In genomic region chr6:121151732-121152131, GRCm38 (mm10) we compare ENCODE assay signal across 8 mouse cellular contexts. TPM values are rescaled to one million over a fixed set of nuclear protein-coding genes. Genes with fewer than 3 reads are reported as not detected.
A peak's percentile ranks its signal among the peaks of the same experiment; 100 is the strongest.
DNase-seq lines count a peak whose midpoint lies in the region; ATAC-seq and TF ChIP-seq lines count a peak whose summit lies in the region.

No protein-coding gene starts in this region.

- no peak for TF ChIP-seq POLR2A in thymus, adult 2 months (IDR thresholded peaks at IDR 0.05; ENCODE audit: control insufficient read depth, extremely low read depth, insufficient read depth, low read length, poor library complexity)

- DNase-seq in adipocyte (ENCODE audit: low spot score): peak; percentile 95
- peak; percentile 83 for DNase-seq in adrenal gland, postnatal 25 days
- DNase-seq in heart, postnatal 25 days (ENCODE audit: low spot score): peak; percentile 56
- DNase-seq in liver, postnatal 0 days: peak; percentile 80
- no peak for DNase-seq in neural tube, embryonic 10.5 days (ENCODE audit: extremely low spot score, low spot score)
- no peak for DNase-seq in thymus, adult 2 months
- no peak for DNase-seq in urinary bladder, postnatal 25 days (ENCODE audit: low spot score)
- DNase-seq in cerebellum, adult 9-10 months: no peak

- no peak overlapping the region for H3K4me3 ChIP-seq in liver, postnatal 0 days (ENCODE audit: low read depth, low read length)
- H3K4me3 ChIP-seq in thymus, adult 2 months (ENCODE audit: control insufficient read depth, insufficient read depth, low read length): no peak overlapping the region

- peak; percentile 99 for ATAC-seq in liver, postnatal 0 days

- no peaks in the 10 kb centered on the region for H3K36me3 ChIP-seq in liver, postnatal 0 days (replicated peaks; ENCODE audit: insufficient read depth, low read length)
- no peaks in the 10 kb centered on the region for H3K36me3 ChIP-seq in thymus, adult 2 months (ENCODE audit: control insufficient read depth, insufficient read depth, low read length)

- peak overlapping the region; percentile 18; the same call in 1 of the 2 replicates for H3K27ac ChIP-seq in liver, postnatal 0 days (ENCODE audit: low read depth)
- H3K27ac ChIP-seq in thymus, adult 2 months (ENCODE audit: control insufficient read depth, insufficient read depth, low read length): no peak overlapping the region

- no peaks in the 10 kb centered on the region for H3K27me3 ChIP-seq in liver, postnatal 0 days (ENCODE audit: insufficient read depth, low read length)
- no peaks in the 10 kb centered on the region for H3K27me3 ChIP-seq in thymus, adult 2 months (ENCODE audit: control insufficient read depth, insufficient read depth, low read length)

- intact Hi-C loops in heart, postnatal 25 days (cut with DNase I): no loop called here

- no peak overlapping the region for H3K9ac ChIP-seq in liver, postnatal 0 days (replicated peaks)

- H3K4me2 ChIP-seq in liver, postnatal 0 days (ENCODE audit: low read depth, low read length): no peak overlapping the region

- no peaks in the 10 kb centered on the region for H3K9me3 ChIP-seq in liver, postnatal 0 days (ENCODE audit: low read length)

- 60% methylated on average over 6 of the region's 6 CpGs for WGBS in liver, postnatal 0 days (ENCODE audit: insufficient replicate concordance)
- 88% methylated on average over 6 of the region's 6 CpGs for WGBS in thymus, adult 2 months

- H3K4me1 ChIP-seq in liver, postnatal 0 days (ENCODE audit: insufficient read depth): peaks cover 2% of the 10 kb centered on the region; the same call in 1 of the 2 replicates
- no peaks in the 10 kb centered on the region for H3K4me1 ChIP-seq in thymus, adult 2 months (replicated peaks; ENCODE audit: control insufficient read depth, insufficient read depth, low read length)

- no peak for TF ChIP-seq CTCF in liver, postnatal 0 days (IDR thresholded peaks at IDR 0.05; ENCODE audit: low read depth)
- no peak for TF ChIP-seq CTCF in thymus, adult 2 months (IDR thresholded peaks at IDR 0.05; ENCODE audit: borderline replicate concordance, control insufficient read depth, extremely low read depth, insufficient read depth, low read length, poor library complexity)

- TF ChIP-seq EP300 in liver, postnatal 0 days (IDR thresholded peaks at IDR 0.05; ENCODE audit: low read depth): peak; percentile 51; the same call in 1 of the 2 replicates

RNA-seq across cellular contexts. Expression of gene Mical3, which starts 20.9 kb away (rescaled TPM):
- 65.9 and 72.6 TPM in 2 replicates for total RNA-seq in adrenal gland, postnatal 25 days (2021)
- total RNA-seq in heart, postnatal 25 days (2021): 100 to 1,000 TPM; 123 to 140 TPM
- 4.0 and 4.5 TPM in 2 replicates for polyA plus RNA-seq in liver, postnatal 0 days (2015; fragmentation: Nextera tagmentation; extraction: Ambion mirVana)
- polyA plus RNA-seq in thymus, adult 2 months (2012; rRNA removed): 16.2 TPM in 2 replicates

RNA-seq across cellular contexts. Expression of gene Pex26, which starts 31.7 kb away (rescaled TPM):
- total RNA-seq in adrenal gland, postnatal 25 days (2021): 16.1 and 17.2 TPM in 2 replicates
- 1 to 10 TPM; 6.9 to 7.1 TPM for total RNA-seq in heart, postnatal 25 days (2021)
- 3.9 and 4.2 TPM in 2 replicates for polyA plus RNA-seq in liver, postnatal 0 days (2015; fragmentation: Nextera tagmentation; extraction: Ambion mirVana)
- 29.3 and 31.7 TPM in 2 replicates for polyA plus RNA-seq in thymus, adult 2 months (2012; rRNA removed)

RNA-seq across cellular contexts. Expression of gene Tuba8, which starts 58.8 kb away (rescaled TPM):
- total RNA-seq in adrenal gland, postnatal 25 days (2021): 5.3 and 8.0 TPM in 2 replicates
- total RNA-seq in heart, postnatal 25 days (2021): 100 to 1,000 TPM; 162 to 166 TPM
- polyA plus RNA-seq in liver, postnatal 0 days (2015; fragmentation: Nextera tagmentation; extraction: Ambion mirVana): 6.5 and 6.7 TPM in 2 replicates
- polyA plus RNA-seq in thymus, adult 2 months (2012; rRNA removed): 2.9 and 4.3 TPM in 2 replicates

Comparison
In these comparisons a context has a peak if more than half of its experiments do, and no peak if none do; other contexts are left out.
1. DNase-seq: peak in adipocyte (single experiment), adrenal gland, postnatal 25 days (single experiment), heart, postnatal 25 days (single experiment) and liver, postnatal 0 days (single experiment); none in neural tube, embryonic 10.5 days (single experiment), thymus, adult 2 months (single experiment), urinary bladder, postnatal 25 days (single experiment) and cerebellum, adult 9-10 months (single experiment).
2. RNA of gene Tuba8, which starts 58.8 kb away (total RNA-seq): 162 to 166 TPM in heart, postnatal 25 days; 5.3 to 8.0 TPM in adrenal gland, postnatal 25 days; every median in the first group is over 10 times any median in the second.